Mouse (Mus musculus) embryonic fibroblast, embryonic 13.5 days (primary cell): ENCODE measurements around the gene F11. TPM values are rescaled to one million over a fixed set of nuclear protein-coding genes. Genes with fewer than 3 reads are reported as not detected.

Experiments used
- H3K27ac ChIP-seq: 2 replicates; pipeline ENCODE4 v1.5.1; 2012; ENCODE audit warnings: low read length, control low read depth, inconsistent platforms; ENCODE audit not compliant: insufficient read depth
- H3K4me1 ChIP-seq: 2 replicates; pipeline ENCODE4 v1.6.1; 2011; ENCODE audit warnings: low read length; ENCODE audit not compliant: control insufficient read depth, insufficient read depth
- H3K4me3 ChIP-seq: 2 replicates; pipeline ENCODE4 v1.5.1; 2011; ENCODE audit warnings: mild to moderate bottlenecking, control low read depth, low read length; ENCODE audit not compliant: insufficient read depth
- CTCF ChIP-seq: IDR thresholded peaks from 2 replicates; pipeline ENCODE4 v1.5.1; 2011; ENCODE audit warnings: mild to moderate bottlenecking, control low read depth, low read length, moderate library complexity, borderline replicate concordance; ENCODE audit not compliant: insufficient read depth
- POLR2A ChIP-seq: IDR thresholded peaks from 2 replicates; pipeline ENCODE4 v1.6.1; 2011; ENCODE audit warnings: low read depth, mild to moderate bottlenecking, control low read depth, low read length, moderate library complexity
- polyA plus RNA-seq: library from polyadenylated mRNA; stranded (reverse); fragments of >200 nt; gene quantifications from 2 replicates; pipeline ENCODE4 v1.2.4, GENCODE M21; 2011; ENCODE audit warnings: low read depth; ENCODE audit not compliant: missing spikeins, insufficient read length

Gene F11
- polyA plus RNA-seq: not detected in 2 replicates

- Histone ChIP-seq H3K4me3 (no peak within 1 kb of the TSS), H3K4me1 (peaks cover 2% of the 10 kb centered on the region; the same call in 1 of the 2 replicates), H3K27ac (no peak within 1 kb of the TSS)
- TF ChIP-seq CTCF (no peak), POLR2A (no peak)
Measured at GRCm38 (mm10) chr8:45261920-45262319, at the start of gene F11. F11 (minus strand) TSS chr8:45262031.

GRCm38 (mm10) chr8:45310967-45311366, 49.1 kb upstream of the F11 start:
- Histone ChIP-seq H3K27ac (no peak overlapping the region), H3K4me3 (no peak overlapping the region), H3K4me1 (no peaks in the 10 kb centered on the region)
- TF ChIP-seq POLR2A (no peak), CTCF (no peak)

GRCm38 (mm10) chr8:45308366-45308765, 46.5 kb upstream of the F11 start, which contains the start of gene Gm45753:
Gm45753 (minus strand) TSS chr8:45308466.
- Histone ChIP-seq H3K27ac (no peak within 1 kb of the TSS), H3K4me3 (no peak within 1 kb of the TSS), H3K4me1 (no peaks in the 10 kb centered on the region)
- TF ChIP-seq POLR2A (no peak), CTCF (no peak)

- H3K4me3 ChIP-seq: no peak overlapping the region
- no peaks in the 10 kb centered on the region for H3K4me1 ChIP-seq
- H3K27ac ChIP-seq: peak overlapping the region; percentile 40; the same call in 1 of the 2 replicates
- TF ChIP-seq CTCF: no peak
- no peak for TF ChIP-seq POLR2A
Measured at GRCm38 (mm10) chr8:45305479-45305878, 43.6 kb upstream of the F11 start.

- Histone ChIP-seq H3K4me1 (no peaks in the 10 kb centered on the region), H3K4me3 (no peak overlapping the region), H3K27ac (no peak overlapping the region)
- TF ChIP-seq CTCF (no peak), POLR2A (no peak)
Measured at GRCm38 (mm10) chr8:45304354-45304753, 42.5 kb upstream of the F11 start.

GRCm38 (mm10) chr8:45302390-45302789, 40.6 kb upstream of the F11 start:
- no peak for TF ChIP-seq CTCF
- no peak for TF ChIP-seq POLR2A
- Histone ChIP-seq H3K4me1 (no peaks in the 10 kb centered on the region), H3K27ac (no peak overlapping the region), H3K4me3 (no peak overlapping the region)

- no peak for TF ChIP-seq CTCF
- no peak for TF ChIP-seq POLR2A
Measured at GRCm38 (mm10) chr8:45295276-45295675, 33.4 kb upstream of the F11 start.

GRCm38 (mm10) chr8:45294687-45295086, 32.9 kb upstream of the F11 start, which contains the start of gene Klkb1:
Klkb1 (minus strand) TSS chr8:45294859.
- H3K4me3 ChIP-seq: no peak within 1 kb of the TSS
- no peak for TF ChIP-seq POLR2A
- TF ChIP-seq CTCF: no peak
- H3K4me1 ChIP-seq: no peaks in the 10 kb centered on the region
- H3K27ac ChIP-seq: no peak within 1 kb of the TSS

More at GRCm38 (mm10) chr8:45295276-45295675, 33.4 kb upstream of the F11 start:
- Histone ChIP-seq H3K4me3 (no peak overlapping the region), H3K27ac (no peak overlapping the region), H3K4me1 (no peaks in the 10 kb centered on the region)

GRCm38 (mm10) chr8:45291790-45292189, 30.0 kb upstream of the F11 start:
- H3K4me1 ChIP-seq: no peaks in the 10 kb centered on the region
- H3K27ac ChIP-seq: no peak overlapping the region
- no peak overlapping the region for H3K4me3 ChIP-seq
- TF ChIP-seq CTCF (no peak), POLR2A (no peak)

GRCm38 (mm10) chr8:45281630-45282029, 19.8 kb upstream of the F11 start:
- Histone ChIP-seq H3K27ac (no peak overlapping the region), H3K4me1 (no peaks in the 10 kb centered on the region; the same call in 1 of the 2 replicates), H3K4me3 (no peak overlapping the region)
- TF ChIP-seq POLR2A: no peak
- TF ChIP-seq CTCF: no peak
